12 mouse cellular contexts compared by ENCODE assay signal in genomic region chr19:53404219-53404836, GRCm38 (mm10). TPM values are rescaled to one million over a fixed set of nuclear protein-coding genes. Genes with fewer than 3 reads are reported as not detected.
DNase-seq lines count a peak whose midpoint lies in the region.
"Had no signal": no experiment of that assay in that cellular context is flagged by ENCODE, and none has a peak within 500 bp of the region (broad histone marks: within the 10 kb centered on the region; RNA-seq: fewer than 3 reads in every experiment).

No protein-coding gene starts in this region.

- intact Hi-C loops in left cerebral cortex, postnatal 4 days (cut with DNase I): no loop called here
- intact Hi-C loops in left cerebral cortex, postnatal 10 days (cut with DNase I): no loop called here

- peak; percentile 55 for DNase-seq in left cerebral cortex, postnatal 4 days
- DNase-seq in left cerebral cortex, postnatal 10 days (ENCODE audit: extremely low spot score in 1 of 2, low spot score in 2 of 2): no peak
- peak; percentile 94 for DNase-seq in Muller cell, postnatal 12 days (ENCODE audit: inconsistent ontology term)
- DNase-seq in adrenal gland, postnatal 36 days: peak; percentile 81 to 83
- peak; percentile 58 for DNase-seq in induced T-regulatory cell, adult 2 months (ENCODE audit: low read depth)
- no peak for DNase-seq in left cerebral cortex, adult 11 months (ENCODE audit: low spot score)
- no peak for DNase-seq in spleen, adult 12 weeks (ENCODE audit: low spot score)
- DNase-seq: embryo, embryonic 11 days; gastrocnemius, postnatal 25 days; kidney, adult 18-20 months; lung, postnatal 36 days had no signal

RNA-seq across cellular contexts. Expression of gene Smndc1, which starts 13.9 kb away (rescaled TPM):
- total RNA-seq in left cerebral cortex, postnatal 4 days (2021): 10 to 100 TPM; 38.6 to 45.1 TPM
- 10 to 100 TPM; 32.3 to 38.3 TPM for total RNA-seq in left cerebral cortex, postnatal 10 days (2021)
- total RNA-seq in adrenal gland, postnatal 36 days (2021): 10 to 100 TPM; 46.5 to 49.3 TPM

RNA-seq across cellular contexts. Expression of gene Gm10197, which starts 32.8 kb away (rescaled TPM):
- not detected for total RNA-seq in left cerebral cortex, postnatal 4 days (2021)
- total RNA-seq in left cerebral cortex, postnatal 10 days (2021): not detected
- not detected for total RNA-seq in adrenal gland, postnatal 36 days (2021)
- total RNA-seq: gastrocnemius, postnatal 25 days; layer of hippocampus, postnatal 10 days had no signal

Comparison
In these comparisons a context has a peak if more than half of its experiments do, and no peak if none do; other contexts are left out.
1. DNase-seq: peak in left cerebral cortex, postnatal 4 days (single experiment), Muller cell, postnatal 12 days (single experiment), adrenal gland, postnatal 36 days (2 of 2) and induced T-regulatory cell, adult 2 months (single experiment); none in left cerebral cortex, postnatal 10 days (0 of 2), left cerebral cortex, adult 11 months (single experiment) and spleen, adult 12 weeks (single experiment).